Mouse (Mus musculus) layer of hippocampus, postnatal 25 days (tissue): ENCODE data around the gene Scn1b. TPM values are rescaled to one million over a fixed set of nuclear protein-coding genes. Genes with fewer than 3 reads are reported as not detected.
A peak's percentile ranks its signal among the peaks of the same experiment; 100 is the strongest.

Experiments used
- DNase-seq, 2 experiments: peaks; one replicate each; pipeline ENCODE4 v3.0.0; 2022; ENCODE audit warnings: mixed read lengths in 2 of 2, low spot score in 1 of 2; ENCODE audit errors: extremely low spot score in 1 of 2
- total RNA-seq, 2 experiments: library from RNA; stranded (reverse); gene quantifications; 2 replicates each; pipeline ENCODE4 v1.2.3; 2021

Scn1b gene
- total RNA-seq, 2 experiments from 2014 or later, result 548 to 608 TPM

GRCm38 (mm10) chr7:31117465-31117864 lies 9.3 kb downstream of the Scn1b start:
- DNase-seq, result no peak

DNA sequence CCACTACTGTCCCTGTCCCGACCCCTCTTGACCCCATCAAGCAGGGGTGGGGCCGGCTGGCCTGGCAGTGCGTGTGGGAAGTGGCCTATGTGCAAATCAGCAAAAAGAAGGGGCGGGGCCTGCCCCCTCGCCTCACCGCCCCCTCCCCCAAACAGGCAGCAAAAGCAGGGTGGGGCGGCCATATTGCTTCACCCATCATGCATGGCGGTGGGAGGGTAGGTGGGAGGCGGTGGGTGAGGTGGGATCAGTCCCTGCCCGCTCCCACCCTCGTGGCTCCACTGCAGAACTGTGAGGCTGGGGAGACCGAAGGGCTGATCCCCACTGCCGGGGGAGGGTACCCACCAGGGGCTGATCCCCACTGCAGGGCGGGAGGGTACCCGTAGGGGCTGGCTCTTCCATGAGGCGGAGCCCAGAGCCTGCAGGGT lies 10.1 kb downstream of the Scn1b start:
- no peak for DNase-seq

- DNase-seq, result no peak
Measured at GRCm38 (mm10) chr7:31115587-31116043, 11.2 kb downstream of the Scn1b start.

GRCm38 (mm10) chr7:31115182-31115581 lies 11.6 kb downstream of the Scn1b start, which contains the start of gene Hpn:
Gene Hpn, minus strand, starts transcription at chr7:31115290.
- no peak for DNase-seq

DNA sequence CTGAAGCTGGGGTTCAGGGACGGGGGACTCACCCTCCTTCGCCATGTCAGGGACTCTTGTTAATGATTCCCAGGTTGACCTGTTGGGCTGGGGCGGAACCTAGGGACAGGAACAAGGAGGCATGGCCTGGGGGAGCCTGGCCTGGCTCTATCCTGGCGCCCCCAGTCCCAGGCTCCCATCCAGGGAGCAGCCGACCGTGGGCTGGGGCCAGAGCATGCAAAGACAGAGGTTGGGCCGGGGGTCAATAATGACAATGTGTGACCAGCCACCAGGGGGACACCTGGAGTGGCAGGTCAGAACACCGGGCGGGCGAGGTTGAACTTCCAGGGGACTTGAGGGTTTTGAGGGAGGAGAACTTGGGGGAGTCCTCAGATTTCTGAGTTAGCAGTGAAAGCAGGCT lies 12.2 kb downstream of the Scn1b start:
- DNase-seq, result no peak

DNA sequence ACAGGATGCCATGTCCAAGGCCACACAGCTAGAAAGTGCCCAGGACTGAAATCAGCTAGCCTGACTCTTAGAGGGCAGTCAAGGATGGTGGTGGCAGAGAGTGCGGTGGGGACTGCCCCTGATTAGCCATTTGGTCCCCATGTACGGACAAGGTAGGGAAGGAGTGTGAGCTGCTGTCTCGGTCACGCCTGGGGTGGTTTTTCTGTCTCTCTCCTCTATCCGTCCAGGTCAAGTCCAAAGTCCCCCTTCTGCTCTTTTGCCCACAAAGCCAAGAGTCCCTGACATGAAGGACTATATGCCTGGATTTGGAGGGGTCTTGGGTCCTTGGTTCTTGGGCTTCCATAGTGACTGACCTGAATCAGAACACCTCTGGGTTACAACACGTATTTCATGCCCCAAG lies 13.0 kb downstream of the Scn1b start:
- DNase-seq, result no peak

GRCm38 (mm10) chr7:31112036-31112435 lies 14.8 kb downstream of the Scn1b start:
- no peak for DNase-seq

DNA sequence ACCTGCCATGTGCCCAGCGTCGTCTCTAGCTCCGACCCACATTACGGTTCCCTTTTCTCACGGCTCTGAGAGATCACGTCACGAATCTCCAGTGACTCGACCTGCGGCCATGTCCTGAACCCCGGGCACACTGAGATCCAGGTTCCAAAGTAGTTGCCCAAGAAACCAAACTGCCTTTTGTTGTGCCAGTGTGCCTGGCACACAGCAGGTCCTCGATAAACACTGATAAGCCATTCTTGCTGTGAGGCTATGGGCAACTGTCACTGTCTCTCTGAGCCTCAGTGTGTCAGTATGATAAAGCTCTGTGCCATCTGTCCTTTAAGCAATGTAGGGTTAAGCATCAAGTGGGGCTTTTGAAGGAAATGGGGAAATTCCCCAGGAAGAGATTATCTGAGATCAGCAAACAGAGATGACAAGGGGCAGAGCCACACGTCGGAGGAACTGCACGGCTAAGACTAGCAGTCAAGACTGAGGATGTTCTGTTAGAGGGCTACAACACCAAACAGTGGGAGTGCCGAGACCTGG lies 15.9 kb downstream of the Scn1b start:
- DNase-seq, result no peak

GRCm38 (mm10) chr7:31109796-31110195 lies 17.0 kb downstream of the Scn1b start:
- no peak for DNase-seq

DNA sequence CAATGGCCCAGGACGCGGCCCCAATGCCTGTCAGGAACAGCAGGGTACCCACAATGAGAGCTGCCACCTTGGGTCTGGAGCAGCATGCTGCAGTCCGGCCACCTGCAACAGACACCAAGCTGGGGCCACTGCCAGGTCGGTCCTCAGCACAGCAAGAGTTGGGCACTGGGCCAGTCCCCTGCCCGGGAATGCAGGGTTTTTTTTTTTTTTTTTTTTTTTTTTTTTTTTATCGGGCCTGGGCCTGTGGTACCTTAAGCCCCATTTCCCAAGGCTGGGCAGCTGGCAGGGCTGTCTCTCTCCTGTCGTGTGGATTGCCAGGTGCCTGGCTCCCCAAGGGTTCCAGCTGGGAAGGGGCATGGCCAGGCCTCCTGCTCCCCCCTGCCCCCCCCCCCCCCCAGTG lies 17.7 kb downstream of the Scn1b start:
- DNase-seq, result no peak

- DNase-seq, result no peak
Measured at GRCm38 (mm10) chr7:31107781-31108180, 19.0 kb downstream of the Scn1b start.

DNA sequence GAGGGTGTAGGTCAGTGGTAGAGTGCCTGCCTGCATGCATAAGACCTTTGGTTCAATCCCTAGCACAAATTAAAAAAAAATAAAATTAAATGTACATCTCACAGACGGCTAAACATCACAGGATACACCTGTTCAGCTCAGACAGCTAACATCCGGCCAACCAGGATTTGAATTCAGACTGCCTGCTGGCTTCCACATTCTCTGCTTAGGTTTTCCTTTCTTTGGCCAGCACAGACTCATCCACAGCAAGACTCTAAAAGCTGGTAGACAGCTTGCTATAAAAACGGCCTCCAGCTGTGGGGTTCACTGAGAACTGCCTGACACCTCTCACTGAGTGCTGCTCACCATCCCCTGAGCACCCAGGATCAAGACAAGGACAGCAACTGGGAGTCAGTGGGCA lies 20.6 kb downstream of the Scn1b start:
- no peak for DNase-seq

DNA sequence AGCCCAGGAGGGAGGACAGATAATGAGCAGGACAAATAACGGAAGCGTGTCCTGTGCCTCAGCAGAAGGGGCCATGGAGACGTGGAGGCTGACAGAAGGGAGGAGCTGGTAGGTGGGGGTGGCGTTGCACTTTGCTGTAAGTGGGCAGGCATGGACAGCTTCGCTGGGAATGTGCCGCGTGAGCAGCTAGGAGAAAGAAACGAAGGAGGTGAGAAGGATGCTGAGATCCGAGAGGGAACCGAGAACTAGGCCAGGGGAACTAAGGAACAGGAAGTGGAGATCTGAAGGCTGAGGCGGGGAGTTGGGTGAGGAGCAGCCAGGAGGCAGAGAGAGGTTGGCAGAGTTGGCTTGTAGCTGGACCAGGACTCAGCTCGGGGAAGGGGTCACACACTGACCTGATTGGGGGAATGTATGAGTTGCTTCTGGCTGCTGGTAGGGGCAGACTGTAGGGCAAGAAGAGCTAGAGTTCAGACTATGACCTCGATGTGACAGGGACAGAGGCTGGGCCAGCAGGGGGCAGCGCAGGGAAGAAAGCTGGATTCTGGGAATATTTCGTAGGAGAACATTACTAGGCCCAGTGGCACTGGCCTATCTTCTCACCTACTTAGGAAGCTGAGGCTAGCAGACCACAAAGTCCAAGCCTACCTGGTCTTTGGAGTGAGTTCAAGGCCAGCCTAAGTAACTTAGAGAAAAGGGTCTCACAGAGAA lies 21.6 kb downstream of the Scn1b start:
- peak in 1 of 2 experiments; percentile 66 for DNase-seq

DNA sequence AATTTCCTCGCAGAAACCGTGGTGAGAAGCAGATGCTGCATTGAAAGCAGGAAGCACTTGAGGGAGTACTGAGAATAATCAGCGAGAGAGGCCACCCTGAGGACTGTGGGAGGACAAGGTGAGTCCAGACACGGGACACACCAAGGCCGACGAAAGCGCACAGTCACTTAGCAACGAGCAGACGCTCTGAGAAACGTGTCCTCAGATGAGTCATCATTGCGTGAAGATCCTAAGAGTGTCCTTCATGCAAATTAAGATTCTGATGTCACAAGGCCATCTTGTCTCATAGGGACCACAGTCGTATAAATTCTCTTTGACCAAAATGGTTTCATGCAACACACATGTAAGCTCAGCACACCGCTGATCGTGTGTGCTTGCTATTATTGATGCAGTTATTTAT lies 26.0 kb downstream of the Scn1b start:
- no peak for DNase-seq

DNA sequence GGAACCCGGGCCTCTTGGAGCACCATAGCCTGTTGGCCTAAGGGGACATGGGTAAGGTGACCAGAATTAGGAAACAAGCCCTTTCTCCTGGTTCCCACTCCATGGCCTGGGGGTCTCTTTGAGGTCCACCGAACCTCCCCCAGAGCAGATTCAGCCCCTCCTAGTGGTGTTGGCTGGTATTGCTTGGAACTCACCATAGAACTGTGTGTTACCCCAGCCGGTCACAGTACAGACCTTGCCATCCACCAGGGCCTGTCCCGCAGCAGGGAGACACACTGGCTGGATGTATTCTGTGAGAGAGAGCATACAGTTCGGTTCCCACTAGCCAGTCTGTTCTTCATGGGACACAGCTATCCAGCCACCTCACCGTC lies 27.2 kb downstream of the Scn1b start:
- DNase-seq, result no peak

DNA sequence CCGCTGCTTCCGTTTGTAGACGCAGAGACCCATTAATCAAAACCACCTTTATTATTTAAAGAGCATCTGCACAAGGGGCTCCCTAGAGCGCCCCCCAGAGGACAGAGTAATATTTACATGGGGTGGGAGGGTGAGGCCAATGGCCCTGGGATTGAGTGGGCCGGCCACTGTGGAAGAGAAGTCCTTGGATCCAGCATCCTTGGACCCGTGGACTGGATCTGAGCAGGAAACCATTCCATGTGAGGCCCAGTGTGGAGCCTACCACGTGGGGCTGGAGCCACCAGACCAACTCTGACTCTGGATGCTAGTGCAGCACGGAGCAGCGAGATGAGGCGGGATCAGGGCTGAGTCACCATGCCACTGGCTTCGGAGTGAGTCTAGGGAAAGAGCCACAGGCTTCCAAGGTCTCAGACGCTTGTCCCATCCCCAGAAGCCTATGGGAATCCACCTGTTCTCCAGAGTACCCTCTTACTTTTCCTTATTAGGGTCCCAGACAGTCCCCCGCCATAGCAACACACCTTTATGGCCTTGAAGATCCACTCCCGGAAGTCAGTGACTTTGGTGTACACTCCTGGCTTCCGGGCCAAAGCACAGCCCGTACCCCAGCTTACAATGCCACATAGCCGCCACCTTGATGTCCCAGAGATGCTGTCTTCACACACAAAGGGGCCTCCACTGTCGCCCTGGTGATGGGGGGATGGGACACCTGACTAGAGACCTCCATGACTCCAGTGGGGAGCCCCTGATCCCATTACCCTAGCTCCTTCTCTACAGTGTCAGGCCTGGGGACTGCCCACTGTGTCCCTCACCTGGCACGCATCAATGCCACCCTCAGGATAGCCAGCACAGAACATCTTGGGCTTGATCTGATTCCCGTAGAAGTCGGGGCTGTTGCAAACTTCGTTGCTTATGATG lies 27.8 kb downstream of the Scn1b start:
- no peak for DNase-seq

GRCm38 (mm10) chr7:31097583-31098248 lies 29.1 kb downstream of the Scn1b start:
- DNase-seq, result peak; percentile 67 to 96

- no peak for DNase-seq
Measured at GRCm38 (mm10) chr7:31096892-31097564, 29.8 kb downstream of the Scn1b start.

DNA sequence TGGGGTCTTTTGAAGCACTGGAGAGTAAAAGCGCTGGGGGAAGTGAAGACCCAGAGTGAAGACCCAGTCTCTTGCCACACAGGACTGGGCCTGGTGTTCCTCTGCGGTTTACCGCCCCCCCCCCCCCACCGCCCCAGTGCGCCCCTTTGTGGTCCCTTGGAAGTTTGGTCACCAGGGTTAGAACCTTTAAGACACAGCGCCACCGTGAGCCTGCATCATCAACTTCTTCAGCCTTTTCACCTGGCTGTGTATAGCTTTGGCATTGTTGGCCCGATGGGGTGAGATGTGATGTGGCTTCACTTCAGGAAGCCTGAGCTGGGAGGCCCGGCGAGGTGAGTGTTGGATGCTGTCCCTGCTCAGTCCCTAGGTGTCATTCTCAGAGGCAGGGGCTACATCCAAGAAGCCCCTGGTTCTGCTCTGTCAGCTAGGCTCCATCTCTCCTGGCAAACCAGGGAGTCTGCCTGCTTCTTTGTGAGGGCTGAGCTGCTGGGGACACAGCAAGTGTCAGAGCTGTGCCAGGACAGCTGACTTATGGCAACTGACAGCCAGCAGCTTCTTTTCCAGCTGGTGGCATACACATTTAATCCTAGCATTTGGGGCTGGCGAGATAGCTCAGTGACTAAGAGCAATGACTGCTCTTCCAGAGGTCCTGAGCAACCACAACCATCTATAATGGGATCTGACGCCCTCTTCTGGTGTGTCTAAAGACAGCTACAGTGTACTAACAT lies 31.9 kb downstream of the Scn1b start:
- DNase-seq, result no peak

DNA sequence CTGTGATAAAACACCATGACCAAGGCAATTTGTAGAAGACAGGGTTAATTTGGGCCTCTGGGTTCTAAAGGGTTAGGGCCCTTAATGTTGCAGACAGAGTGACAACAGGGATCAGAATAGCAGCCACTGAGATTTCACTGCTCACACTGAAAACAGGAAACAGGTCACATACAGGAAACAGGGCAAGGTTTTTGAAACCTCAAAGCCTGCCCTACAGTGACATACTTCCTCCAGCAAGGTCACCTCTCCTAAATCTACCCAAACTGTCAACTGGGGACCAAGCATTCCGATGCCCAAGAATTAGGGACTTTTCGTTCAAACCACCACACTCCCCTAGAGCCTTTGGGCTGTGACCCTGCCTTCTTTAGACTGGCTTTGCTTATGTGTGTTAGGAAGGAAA lies 37.1 kb downstream of the Scn1b start:
- DNase-seq, result no peak
